Mouse (Mus musculus) heart, adult 2 months (tissue): ENCODE measurements around the gene Igfl3. TPM values are rescaled to one million over a fixed set of nuclear protein-coding genes. Genes with fewer than 3 reads are reported as not detected.
A peak's percentile ranks its signal among the peaks of the same experiment; 100 is the strongest.

ENCODE experiments used
- DNase-seq, 2 experiments: peaks; one replicate each; pipeline ENCODE4 v3.0.0; 2021
- H3K27ac ChIP-seq: fragments of 200-600 bp; 2 replicates; pipeline ENCODE4 v1.8.1; 2022
- H3K27me3 ChIP-seq: fragments of 200-500 bp; 2 replicates; pipeline ENCODE4 v1.6.1; 2012; ENCODE audit warnings: mild to moderate bottlenecking, low read length, inconsistent platforms, mixed read lengths; ENCODE audit not compliant: control insufficient read depth, insufficient read depth
- H3K36me3 ChIP-seq: fragments of 200-500 bp; 2 replicates; pipeline ENCODE4 v1.6.1; 2012; ENCODE audit warnings: low read length, inconsistent platforms; ENCODE audit not compliant: control insufficient read depth, insufficient read depth
- H3K4me1 ChIP-seq: fragments of 200-500 bp; 2 replicates; pipeline ENCODE4 v1.6.1; 2011; ENCODE audit warnings: low read length; ENCODE audit not compliant: control insufficient read depth, insufficient read depth
- H3K4me3 ChIP-seq: fragments of 200-600 bp; 2 replicates; pipeline ENCODE4 v1.8.1; 2022
- H3K79me2 ChIP-seq: fragments of 200-500 bp; replicated peaks from 2 replicates; pipeline ENCODE4 v1.6.1; 2012; ENCODE audit warnings: mild to moderate bottlenecking, inconsistent platforms, low read length, moderate library complexity, mixed read lengths; ENCODE audit not compliant: control insufficient read depth, insufficient read depth
- H3K9ac ChIP-seq: fragments of 200-500 bp; 2 replicates; pipeline ENCODE4 v1.6.1; 2012; ENCODE audit warnings: low read depth, mild to moderate bottlenecking, control low read depth, inconsistent platforms, low read length, mixed read lengths
- CTCF ChIP-seq: fragments of 200-600 bp; IDR thresholded peaks from 2 replicates; pipeline ENCODE4 v1.8.1; 2022; ENCODE audit warnings: antibody characterized with exemption, mild to moderate bottlenecking, moderate library complexity
- EP300 ChIP-seq: fragments of 200-500 bp; IDR thresholded peaks from 2 replicates; pipeline ENCODE4 v1.6.1; 2011; ENCODE audit warnings: low read depth, low read length, control low read depth; ENCODE audit not compliant: insufficient read depth
- POLR2A ChIP-seq: fragments of 200-500 bp; IDR thresholded peaks from 2 replicates; pipeline ENCODE4 v1.6.1; 2011; ENCODE audit warnings: mild to moderate bottlenecking, low read depth, low read length, control low read depth; ENCODE audit not compliant: insufficient read depth
- WGBS: fragments of 180-500 bp; shearing (Covaris S2); methylation state at CpG from one replicate; pipeline ENCODE4 v1.1.7; 2018; 5-methylcytosine and 5-hydroxymethylcytosine counted together
- intact Hi-C: fragments of 180-260 bp; cut with DNase I; formaldehyde crosslinking; loops from one replicate; pipeline ENCODE4 v1.15.1; 2025
- long read RNA-seq: library from polyadenylated mRNA; stranded (forward); transcript quantifications from one replicate; pipeline ENCODE4 v2.0.0, GENCODE M21; 2021
- polyA plus RNA-seq: library from polyadenylated mRNA; depleted of rRNA; stranded (reverse); fragments of >200 nt; gene quantifications from 2 replicates; pipeline ENCODE4 v1.2.3, GENCODE M21; 2012; rRNA removed
- total RNA-seq, 2 experiments: library from RNA; stranded (reverse); gene quantifications; 2 replicates each; pipeline ENCODE4 v1.2.3; 2021

Gene Igfl3
- total RNA-seq, result not detected
- not detected in 2 replicates for polyA plus RNA-seq
- long read RNA-seq, result 0 reads

DNA sequence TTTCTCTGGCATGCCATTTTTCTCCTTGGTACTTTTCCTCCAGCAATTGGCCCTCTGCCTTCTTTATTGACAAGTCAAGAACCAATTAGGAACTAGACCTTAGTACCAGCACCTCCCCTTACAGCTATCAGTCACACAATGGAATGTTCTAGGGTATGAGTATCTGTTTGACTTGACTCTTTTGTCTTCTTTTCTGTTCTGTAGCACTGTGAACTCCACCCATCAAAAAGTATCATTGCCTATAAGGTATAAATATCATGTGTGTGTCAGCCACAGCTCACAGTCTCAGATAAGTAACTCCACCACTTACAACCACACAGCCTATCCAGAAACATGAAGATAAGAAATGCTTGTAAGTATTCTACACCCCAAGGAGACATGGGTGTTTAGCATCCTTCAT lies at the start of gene Igfl3:
TSS of gene Igfl3 (plus strand) at position 301 of the 400 bp plus-strand sequence.
- no peaks in the 10 kb centered on the region for H3K27me3 ChIP-seq
- H3K9ac ChIP-seq, result no peak within 1 kb of the TSS
- intact Hi-C loops, result no loop called here
- no peaks in the 10 kb centered on the region for H3K4me1 ChIP-seq
- H3K4me3 ChIP-seq, result no peak within 1 kb of the TSS
- TF ChIP-seq EP300, result no peak
- no peak for TF ChIP-seq POLR2A
- no peak for TF ChIP-seq CTCF
- no peak for DNase-seq
- no peak within 1 kb of the TSS for H3K27ac ChIP-seq
- no peaks in the 10 kb centered on the region for H3K79me2 ChIP-seq
- H3K36me3 ChIP-seq, result no peaks in the 10 kb centered on the region

DNA sequence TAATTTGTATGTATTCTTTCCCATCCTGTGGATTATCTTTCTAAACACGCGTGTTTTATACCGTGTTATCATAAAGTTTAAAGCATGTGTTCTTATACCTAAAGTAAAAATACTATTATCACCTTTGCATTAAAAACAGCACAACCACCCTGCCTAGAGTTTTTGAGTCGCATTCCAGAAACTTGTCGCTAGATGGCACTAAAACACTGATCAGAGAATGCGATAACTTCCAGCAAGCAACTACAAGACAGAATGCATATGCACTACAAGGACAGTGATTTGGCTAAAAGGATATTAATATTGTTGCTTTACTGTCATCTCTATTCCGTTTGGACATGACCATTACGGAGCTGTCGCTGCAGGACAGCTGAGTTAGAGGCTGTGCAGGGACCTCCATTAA lies 34.6 kb downstream of the Igfl3 start:
- Histone ChIP-seq H3K9ac (no peak overlapping the region), H3K36me3 (no peaks in the 10 kb centered on the region), H3K4me1 (no peaks in the 10 kb centered on the region), H3K27me3 (no peaks in the 10 kb centered on the region), H3K27ac (no peak overlapping the region), H3K79me2 (no peaks in the 10 kb centered on the region), H3K4me3 (no peak overlapping the region)
- intact Hi-C loops, result no loop called here
- DNase-seq, result no peak
- WGBS, result 14% methylated on average over 9 of the region's 9 CpGs
- TF ChIP-seq CTCF, result peak; percentile 39
- TF ChIP-seq POLR2A, result no peak

DNA sequence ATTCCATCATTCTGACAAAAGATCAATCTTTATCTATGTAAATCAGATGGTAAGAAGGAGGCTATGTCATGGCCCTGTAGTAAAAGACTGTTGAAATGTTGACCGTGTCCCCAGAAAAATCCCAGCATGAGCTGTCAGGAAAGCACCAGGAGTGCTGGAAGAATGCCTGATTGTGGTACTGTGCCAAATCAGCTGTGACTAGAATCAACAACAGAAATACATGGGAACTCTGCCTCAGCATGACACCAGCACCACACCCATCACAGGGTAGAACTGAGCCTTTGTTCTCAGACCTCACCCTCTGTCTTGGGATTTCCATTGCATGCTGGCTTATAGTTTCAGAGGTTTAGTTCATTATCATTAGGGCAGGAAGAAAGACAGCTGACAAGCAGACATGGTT lies 38.4 kb downstream of the Igfl3 start:
- Histone ChIP-seq H3K9ac (no peak overlapping the region), H3K27me3 (no peaks in the 10 kb centered on the region), H3K79me2 (no peaks in the 10 kb centered on the region), H3K4me1 (no peaks in the 10 kb centered on the region), H3K36me3 (no peaks in the 10 kb centered on the region), H3K4me3 (no peak overlapping the region), H3K27ac (no peak overlapping the region)
- TF ChIP-seq CTCF (no peak), POLR2A (no peak), EP300 (no peak)
- WGBS, result 52% methylated on average over 1 of the region's 1 CpGs
- intact Hi-C loops, result no loop called here
- no peak for DNase-seq

Other genes starting within 250 kb of the Igfl3 start
- not detected for gene Ceacam11, start 204.4 kb upstream of the Igfl3 start, total RNA-seq
- not detected in 2 replicates for gene Ceacam11, start 204.4 kb upstream of the Igfl3 start, polyA plus RNA-seq
- gene Ceacam13, start 166.6 kb upstream of the Igfl3 start, total RNA-seq, result not detected
- gene Ceacam13, start 166.6 kb upstream of the Igfl3 start, polyA plus RNA-seq, result not detected in 2 replicates
- gene Ceacam12, start 110.6 kb upstream of the Igfl3 start, total RNA-seq, result not detected
- not detected in 2 replicates for gene Ceacam12, start 110.6 kb upstream of the Igfl3 start, polyA plus RNA-seq
- not detected for gene Mill1, start 68.9 kb downstream of the Igfl3 start, total RNA-seq
- gene Mill1, start 68.9 kb downstream of the Igfl3 start, polyA plus RNA-seq, result not detected in 2 replicates
- gene Psg18, start 178.5 kb downstream of the Igfl3 start, total RNA-seq, result not detected
- gene Psg18, start 178.5 kb downstream of the Igfl3 start, polyA plus RNA-seq, result 0.23 TPM in 1 of 2 replicates, not detected in the other